Mouse (Mus musculus): ENCODE results near the gene Rtn4ip1. TPM values are rescaled to one million over a fixed set of nuclear protein-coding genes. Genes with fewer than 3 reads are reported as not detected.

Rtn4ip1 gene
- 20.0 and 20.9 TPM in 2 replicates for polyA plus RNA-seq (2014; fragmentation: Nextera tagmentation; extraction: Ambion mirVana)

GRCm38 (mm10) chr10:43901578-43902194 lies at the start of gene Rtn4ip1, which contains the start of gene Qrsl1:
Gene Rtn4ip1, plus strand, starts transcription at chr10:43901807.
Gene Qrsl1, minus strand, starts transcription at chr10:43901745.
- H3K4me3 ChIP-seq (ENCODE audit: low read depth, low read length), result peak within 1 kb of the TSS; percentile 80
- no peaks in the 10 kb centered on the region for H3K36me3 ChIP-seq (replicated peaks; ENCODE audit: control insufficient read depth, insufficient read depth, low read depth, low read length)
- H3K4me1 ChIP-seq (ENCODE audit: control insufficient read depth, insufficient read depth, low read length), result no peaks in the 10 kb centered on the region; the same call in 1 of the 2 replicates
- DNase-seq (ENCODE audit: low spot score) (peak; percentile 96), ATAC-seq (replicated peaks; ENCODE audit: insufficient number of reproducible peaks, low FRiP score, low TSS enrichment, low read depth) (peak; percentile 95)
- peak within 1 kb of the TSS; percentile 80 for H3K9ac ChIP-seq (replicated peaks; ENCODE audit: low read length)
- no peaks in the 10 kb centered on the region for H3K27me3 ChIP-seq (ENCODE audit: control insufficient read depth, insufficient read depth, low read length)
- peak within 1 kb of the TSS; percentile 41 for H3K4me2 ChIP-seq (ENCODE audit: low read depth, low read length)
- peak within 1 kb of the TSS; percentile 62 for H3K27ac ChIP-seq (replicated peaks; ENCODE audit: low read depth, low read length)
- no peaks in the 10 kb centered on the region for H3K9me3 ChIP-seq (replicated peaks; ENCODE audit: control insufficient read depth, low read length)
- 1% methylated on average over 40 of the region's 40 CpGs for WGBS

- H3K27me3 ChIP-seq (ENCODE audit: control insufficient read depth, insufficient read depth, low read length), result no peaks in the 10 kb centered on the region
- DNase-seq (ENCODE audit: low spot score) (no peak), ATAC-seq (replicated peaks; ENCODE audit: insufficient number of reproducible peaks, low FRiP score, low TSS enrichment, low read depth) (no peak)
- H3K4me1 ChIP-seq (ENCODE audit: control insufficient read depth, insufficient read depth, low read length), result no peaks in the 10 kb centered on the region
- no peaks in the 10 kb centered on the region for H3K36me3 ChIP-seq (replicated peaks; ENCODE audit: control insufficient read depth, insufficient read depth, low read depth, low read length)
- WGBS, result 83% methylated on average over 5 of the region's 5 CpGs
- no peaks in the 10 kb centered on the region for H3K9me3 ChIP-seq (replicated peaks; ENCODE audit: control insufficient read depth, low read length)
- no peak overlapping the region for H3K9ac ChIP-seq (replicated peaks; ENCODE audit: low read length)
- H3K27ac ChIP-seq (replicated peaks; ENCODE audit: low read depth, low read length), result no peak overlapping the region
- H3K4me3 ChIP-seq (ENCODE audit: low read depth, low read length), result no peak overlapping the region
- H3K4me2 ChIP-seq (ENCODE audit: low read depth, low read length), result no peak overlapping the region
These were observed 49.7 kb upstream of the Rtn4ip1 start for GRCm38 (mm10) chr10:43851898-43852297.

DNA sequence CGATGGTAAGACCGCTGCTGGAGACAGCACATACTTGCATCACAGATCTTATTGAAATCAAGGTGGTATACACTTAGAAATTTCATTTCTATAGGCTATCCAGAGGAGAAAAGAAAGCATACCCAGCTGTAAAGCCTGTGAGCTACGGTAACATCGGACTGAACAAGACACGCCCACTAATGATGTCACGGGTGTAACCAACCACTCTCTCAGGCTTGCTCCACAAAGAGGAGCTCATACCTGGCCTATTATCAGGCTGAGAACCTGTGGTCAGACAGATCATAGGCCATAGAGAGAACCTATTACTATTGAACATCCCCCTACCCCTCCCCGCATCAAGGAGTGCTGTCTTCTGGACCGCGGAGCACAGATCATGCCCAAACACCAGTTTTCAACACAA lies 45.7 kb upstream of the Rtn4ip1 start:
- Histone ChIP-seq H3K36me3 (replicated peaks; ENCODE audit: control insufficient read depth, insufficient read depth, low read depth, low read length) (no peaks in the 10 kb centered on the region), H3K4me3 (ENCODE audit: low read depth, low read length) (no peak overlapping the region), H3K9me3 (replicated peaks; ENCODE audit: control insufficient read depth, low read length) (no peaks in the 10 kb centered on the region), H3K27ac (replicated peaks; ENCODE audit: low read depth, low read length) (no peak overlapping the region), H3K4me1 (ENCODE audit: control insufficient read depth, insufficient read depth, low read length) (no peaks in the 10 kb centered on the region), H3K9ac (replicated peaks; ENCODE audit: low read length) (no peak overlapping the region), H3K4me2 (ENCODE audit: low read depth, low read length) (no peak overlapping the region), H3K27me3 (ENCODE audit: control insufficient read depth, insufficient read depth, low read length) (no peaks in the 10 kb centered on the region)
- no peak for ATAC-seq (replicated peaks; ENCODE audit: insufficient number of reproducible peaks, low FRiP score, low TSS enrichment, low read depth)
- WGBS, result 94% methylated on average over 9 of the region's 9 CpGs
- no peak for DNase-seq (ENCODE audit: low spot score)

DNA sequence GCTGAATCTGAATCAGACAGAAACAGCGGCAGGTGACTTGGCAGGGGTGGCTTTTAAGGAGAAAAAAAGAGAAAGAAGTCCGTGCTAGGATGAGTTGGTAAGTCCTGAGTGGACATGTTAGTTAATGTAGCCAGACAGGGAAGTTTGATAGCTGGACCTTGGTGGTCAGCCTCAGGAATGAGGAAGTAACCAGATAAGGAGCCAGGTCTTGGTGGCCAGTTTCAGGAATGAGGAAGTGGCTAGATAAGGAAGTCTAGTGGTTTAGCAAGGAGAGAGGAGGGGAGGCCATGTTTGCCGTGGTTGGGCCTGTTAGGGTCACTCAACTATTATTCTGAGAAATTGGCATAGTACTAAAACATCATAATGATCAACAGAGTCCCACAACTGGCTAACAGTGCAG lies 45.3 kb upstream of the Rtn4ip1 start:
- Histone ChIP-seq H3K9me3 (replicated peaks; ENCODE audit: control insufficient read depth, low read length) (no peaks in the 10 kb centered on the region), H3K9ac (replicated peaks; ENCODE audit: low read length) (no peak overlapping the region), H3K27me3 (ENCODE audit: control insufficient read depth, insufficient read depth, low read length) (no peaks in the 10 kb centered on the region), H3K27ac (replicated peaks; ENCODE audit: low read depth, low read length) (no peak overlapping the region), H3K4me3 (ENCODE audit: low read depth, low read length) (no peak overlapping the region), H3K4me2 (ENCODE audit: low read depth, low read length) (no peak overlapping the region), H3K4me1 (ENCODE audit: control insufficient read depth, insufficient read depth, low read length) (no peaks in the 10 kb centered on the region), H3K36me3 (replicated peaks; ENCODE audit: control insufficient read depth, insufficient read depth, low read depth, low read length) (no peaks in the 10 kb centered on the region)
- WGBS, result 82% methylated on average over 3 of the region's 3 CpGs
- DNase-seq (ENCODE audit: low spot score), result no peak
- no peak for ATAC-seq (replicated peaks; ENCODE audit: insufficient number of reproducible peaks, low FRiP score, low TSS enrichment, low read depth)

GRCm38 (mm10) chr10:43870752-43871151 lies 30.9 kb upstream of the Rtn4ip1 start:
- H3K27ac ChIP-seq (replicated peaks; ENCODE audit: low read depth, low read length), result no peak overlapping the region
- no peak for ATAC-seq (replicated peaks; ENCODE audit: insufficient number of reproducible peaks, low FRiP score, low TSS enrichment, low read depth)
- no peak overlapping the region for H3K4me2 ChIP-seq (ENCODE audit: low read depth, low read length)
- no peak overlapping the region for H3K9ac ChIP-seq (replicated peaks; ENCODE audit: low read length)
- no peaks in the 10 kb centered on the region for H3K36me3 ChIP-seq (replicated peaks; ENCODE audit: control insufficient read depth, insufficient read depth, low read depth, low read length)
- DNase-seq (ENCODE audit: low spot score), result peak; percentile 69
- H3K4me3 ChIP-seq (ENCODE audit: low read depth, low read length), result no peak overlapping the region
- WGBS, result 71% methylated on average over 10 of the region's 10 CpGs
- H3K27me3 ChIP-seq (ENCODE audit: control insufficient read depth, insufficient read depth, low read length), result no peaks in the 10 kb centered on the region
- no peaks in the 10 kb centered on the region for H3K4me1 ChIP-seq (ENCODE audit: control insufficient read depth, insufficient read depth, low read length)
- no peaks in the 10 kb centered on the region for H3K9me3 ChIP-seq (replicated peaks; ENCODE audit: control insufficient read depth, low read length)

- no peaks in the 10 kb centered on the region for H3K4me1 ChIP-seq (ENCODE audit: control insufficient read depth, insufficient read depth, low read length)
- H3K4me3 ChIP-seq (ENCODE audit: low read depth, low read length), result no peak overlapping the region
- no peak overlapping the region for H3K9ac ChIP-seq (replicated peaks; ENCODE audit: low read length)
- DNase-seq (ENCODE audit: low spot score), result no peak
- no peak overlapping the region for H3K4me2 ChIP-seq (ENCODE audit: low read depth, low read length)
- 94% methylated on average over 1 of the region's 1 CpGs for WGBS
- no peak overlapping the region for H3K27ac ChIP-seq (replicated peaks; ENCODE audit: low read depth, low read length)
- no peaks in the 10 kb centered on the region for H3K27me3 ChIP-seq (ENCODE audit: control insufficient read depth, insufficient read depth, low read length)
- H3K9me3 ChIP-seq (replicated peaks; ENCODE audit: control insufficient read depth, low read length), result no peaks in the 10 kb centered on the region
- no peaks in the 10 kb centered on the region for H3K36me3 ChIP-seq (replicated peaks; ENCODE audit: control insufficient read depth, insufficient read depth, low read depth, low read length)
- no peak for ATAC-seq (replicated peaks; ENCODE audit: insufficient number of reproducible peaks, low FRiP score, low TSS enrichment, low read depth)
These were observed 30.1 kb upstream of the Rtn4ip1 start for GRCm38 (mm10) chr10:43871458-43871857.

- peaks cover 3% of the 10 kb centered on the region; the same call in 1 of the 2 replicates for H3K36me3 ChIP-seq (replicated peaks; ENCODE audit: control insufficient read depth, insufficient read depth, low read depth, low read length)
- DNase-seq (ENCODE audit: low spot score), result no peak
- H3K4me3 ChIP-seq (ENCODE audit: low read depth, low read length), result no peak overlapping the region
- no peaks in the 10 kb centered on the region for H3K27me3 ChIP-seq (ENCODE audit: control insufficient read depth, insufficient read depth, low read length)
- no peaks in the 10 kb centered on the region for H3K4me1 ChIP-seq (ENCODE audit: control insufficient read depth, insufficient read depth, low read length)
- no peak overlapping the region for H3K4me2 ChIP-seq (ENCODE audit: low read depth, low read length)
- WGBS, result 89% methylated on average over 9 of the region's 9 CpGs
- no peaks in the 10 kb centered on the region for H3K9me3 ChIP-seq (replicated peaks; ENCODE audit: control insufficient read depth, low read length)
- H3K27ac ChIP-seq (replicated peaks; ENCODE audit: low read depth, low read length), result no peak overlapping the region
- ATAC-seq (replicated peaks; ENCODE audit: insufficient number of reproducible peaks, low FRiP score, low TSS enrichment, low read depth), result no peak
- H3K9ac ChIP-seq (replicated peaks; ENCODE audit: low read length), result no peak overlapping the region
These were observed 13.9 kb upstream of the Rtn4ip1 start for GRCm38 (mm10) chr10:43887676-43888075.

- ATAC-seq (replicated peaks; ENCODE audit: insufficient number of reproducible peaks, low FRiP score, low TSS enrichment, low read depth), result no peak
- Histone ChIP-seq H3K4me2 (ENCODE audit: low read depth, low read length) (no peak overlapping the region), H3K36me3 (replicated peaks; ENCODE audit: control insufficient read depth, insufficient read depth, low read depth, low read length) (peaks cover 3% of the 10 kb centered on the region), H3K9ac (replicated peaks; ENCODE audit: low read length) (no peak overlapping the region), H3K27ac (replicated peaks; ENCODE audit: low read depth, low read length) (no peak overlapping the region), H3K27me3 (ENCODE audit: control insufficient read depth, insufficient read depth, low read length) (no peaks in the 10 kb centered on the region), H3K4me1 (ENCODE audit: control insufficient read depth, insufficient read depth, low read length) (no peaks in the 10 kb centered on the region), H3K4me3 (ENCODE audit: low read depth, low read length) (no peak overlapping the region), H3K9me3 (replicated peaks; ENCODE audit: control insufficient read depth, low read length) (no peaks in the 10 kb centered on the region)
- 92% methylated on average over 16 of the region's 16 CpGs for WGBS
- no peak for DNase-seq (ENCODE audit: low spot score)
These were observed 12.6 kb upstream of the Rtn4ip1 start for GRCm38 (mm10) chr10:43888976-43889375.

All from embryonic facial prominence, embryonic 11.5 days (tissue).